Mouse (Mus musculus): ENCODE measurements around the gene Xrcc6.
"Not testable (repeated sequence)": the region's sequence is repeated elsewhere in the genome, so short reads cannot be mapped to it uniquely, and the experiment has no call there.

DNA sequence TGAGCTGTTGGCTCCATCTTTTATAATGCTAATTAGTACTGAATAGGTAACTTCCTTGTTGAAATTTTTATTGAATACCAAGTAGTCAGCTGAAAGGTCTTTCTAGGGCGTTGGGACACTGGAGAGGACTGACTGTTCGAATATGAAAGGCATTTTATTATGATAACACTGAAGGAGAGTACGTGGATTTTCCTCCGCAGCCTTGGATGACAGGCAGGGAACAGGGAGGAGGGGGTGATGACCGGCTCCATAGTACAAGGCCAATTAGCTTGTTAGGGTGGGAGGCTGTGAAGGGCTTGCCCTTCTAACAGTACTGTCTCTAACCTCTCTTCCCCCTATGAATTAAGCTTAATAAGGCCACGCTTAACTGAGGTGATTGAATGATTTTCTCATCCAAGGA, 18.0 kb upstream of the Xrcc6 start:
- not testable (repeated sequence) for TF ChIP-seq POLR2A (IDR thresholded peaks at IDR 0.05; ENCODE audit: extremely low read depth, insufficient read depth, low read length); CTCF (IDR thresholded peaks at IDR 0.05; ENCODE audit: low read depth, low read length)
